Mouse (Mus musculus) heart, postnatal 4 days (tissue): Measurements from ENCODE around the gene Zfp961. TPM values are rescaled to one million over a fixed set of nuclear protein-coding genes. Genes with fewer than 3 reads are reported as not detected.
"Not testable (repeated sequence)": the region's sequence is repeated elsewhere in the genome, so short reads cannot be mapped to it uniquely, and the experiment has no call there.

Experiments
- DNase-seq: peaks from one replicate; pipeline ENCODE4 v3.0.0; 2021
- total RNA-seq, 2 experiments: library from RNA; stranded (reverse); gene quantifications; 2 replicates each; pipeline ENCODE4 v1.2.3; 2021

Gene Zfp961
- total RNA-seq, 2 experiments from 2014 or later, result 8.8 to 12.3 TPM

- no peak for DNase-seq
Measured at GRCm38 (mm10) chr8:71964051-71964450, 13.2 kb downstream of the Zfp961 start.

GRCm38 (mm10) chr8:71965166-71965565, 14.3 kb downstream of the Zfp961 start:
- no peak for DNase-seq

- DNase-seq, result no peak
Measured at GRCm38 (mm10) chr8:71966411-71966810, 15.6 kb downstream of the Zfp961 start.

DNA sequence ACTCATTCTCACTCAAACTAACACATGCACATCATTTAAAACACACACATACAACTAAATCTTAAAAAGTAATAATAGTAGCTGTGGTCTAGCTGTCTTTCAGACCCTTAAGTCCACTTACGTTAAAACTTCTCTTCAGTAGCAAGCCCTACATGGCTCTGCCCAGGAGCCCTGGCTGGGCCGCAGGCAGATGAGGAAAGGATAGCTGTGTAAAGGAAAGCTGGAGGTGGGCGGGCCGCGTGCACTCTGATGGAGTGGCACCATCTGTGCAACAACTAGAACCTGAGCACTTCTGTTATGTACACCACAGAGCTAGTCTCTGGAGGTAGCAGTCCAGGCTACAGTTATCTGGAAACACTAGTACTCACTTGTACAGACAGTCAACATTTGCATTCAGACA, 16.4 kb downstream of the Zfp961 start:
- DNase-seq, result no peak

GRCm38 (mm10) chr8:71968100-71968499, 17.3 kb downstream of the Zfp961 start:
- DNase-seq, result no peak

- DNase-seq, result no peak
Measured at GRCm38 (mm10) chr8:71968636-71969035, 17.8 kb downstream of the Zfp961 start.

- DNase-seq, result peak; percentile 33
Measured at GRCm38 (mm10) chr8:71971945-71972344, 21.1 kb downstream of the Zfp961 start.

DNA sequence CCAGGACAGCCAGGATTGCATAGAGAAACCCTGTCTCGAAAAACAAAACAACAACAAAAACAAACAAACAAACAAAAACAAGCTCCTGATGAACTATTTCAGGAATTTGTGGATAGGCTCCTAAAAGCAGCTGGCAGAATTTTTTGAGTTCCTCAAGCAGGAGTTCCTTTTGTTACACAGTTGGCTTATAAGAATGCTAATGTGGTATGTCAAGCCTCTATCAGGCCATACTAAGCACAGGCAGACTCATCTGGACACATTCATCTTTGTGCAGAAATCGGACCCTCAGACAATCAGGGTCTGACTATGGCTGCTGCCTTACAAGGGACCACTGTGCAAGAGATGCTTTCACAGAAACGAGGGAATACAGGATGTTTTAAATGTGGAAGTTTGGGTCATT, 23.4 kb downstream of the Zfp961 start:
- no peak for DNase-seq

DNA sequence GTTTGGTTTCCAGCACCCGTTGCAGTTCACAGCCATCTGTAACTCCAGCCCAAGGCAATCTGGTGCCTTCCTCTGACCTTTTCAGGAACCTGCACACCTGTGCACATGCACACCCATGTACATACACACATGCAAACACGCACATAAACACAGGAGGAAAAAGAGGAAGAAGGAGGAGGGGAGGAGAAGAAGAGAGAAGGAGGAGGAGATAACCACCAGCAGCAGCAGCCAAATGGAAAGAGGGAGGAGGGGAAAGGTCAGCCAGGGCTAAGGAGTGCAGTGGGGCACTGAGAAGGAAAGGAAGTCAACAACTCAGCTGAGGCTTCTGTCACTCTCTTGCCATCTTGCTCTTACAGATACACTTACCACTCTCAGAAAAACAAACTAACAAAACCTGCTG, 30.2 kb downstream of the Zfp961 start:
- DNase-seq, result no peak

GRCm38 (mm10) chr8:71981456-71981855, 30.6 kb downstream of the Zfp961 start:
- DNase-seq, result no peak

DNA sequence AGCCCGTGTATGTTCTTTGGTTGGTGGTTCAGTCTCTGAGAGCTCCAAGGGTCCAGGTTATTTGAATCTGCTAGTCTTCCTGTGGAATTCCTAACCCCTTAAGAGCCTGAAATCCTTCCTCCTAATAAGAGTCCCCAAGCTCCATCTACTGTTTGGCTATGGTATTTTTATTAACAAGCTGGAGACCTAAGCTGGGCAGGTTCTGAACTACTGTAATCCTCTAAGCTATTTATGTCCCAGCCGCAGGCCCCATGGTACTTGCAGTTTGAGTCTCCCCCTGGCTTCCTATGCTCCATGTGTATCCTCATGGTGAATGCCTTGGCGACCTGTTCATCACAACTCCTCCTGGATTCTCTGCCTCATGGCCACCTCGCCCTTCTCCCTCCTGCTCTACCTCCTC, 33.8 kb downstream of the Zfp961 start:
- DNase-seq, result no peak

- DNase-seq, result peak; percentile 51
Measured at GRCm38 (mm10) chr8:71988110-71988866, 37.5 kb downstream of the Zfp961 start.

DNA sequence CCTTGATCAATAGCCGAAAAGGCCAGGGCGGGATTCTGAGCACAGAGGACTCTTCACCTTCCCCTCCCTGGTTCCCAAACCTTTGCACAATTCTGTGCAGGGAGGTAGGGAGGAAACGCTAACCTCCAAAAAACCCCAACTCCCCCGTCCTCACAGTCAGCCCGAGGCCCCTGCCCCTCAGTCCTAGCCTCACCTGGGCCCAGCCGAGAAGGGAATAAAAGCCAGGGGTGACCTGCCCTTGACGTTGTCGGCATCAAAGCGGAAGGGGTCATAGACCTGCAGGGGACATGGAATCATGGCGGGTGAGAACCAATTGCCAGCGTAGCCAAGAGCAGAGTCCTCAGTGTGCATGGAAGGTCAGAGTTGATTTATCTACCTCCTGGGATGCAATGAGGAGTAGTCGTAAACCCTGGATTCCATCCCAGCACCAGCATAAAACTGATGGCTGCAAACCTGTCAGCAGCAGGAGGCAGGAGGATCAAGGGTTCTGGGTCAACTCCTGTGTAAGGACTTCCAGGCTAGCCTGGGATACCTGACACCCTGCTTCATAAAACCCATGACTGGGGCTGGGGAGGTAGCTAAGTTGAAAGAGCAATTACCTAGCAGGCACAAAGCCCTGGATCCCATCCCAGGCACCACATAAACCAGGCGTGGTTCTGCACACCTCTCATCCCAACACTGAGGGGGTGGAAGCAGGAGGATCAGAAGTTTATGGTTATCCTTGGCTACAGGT, 38.2 kb downstream of the Zfp961 start:
- DNase-seq, result no peak

GRCm38 (mm10) chr8:71999434-71999833, 48.6 kb downstream of the Zfp961 start:
- no peak for DNase-seq

DNA sequence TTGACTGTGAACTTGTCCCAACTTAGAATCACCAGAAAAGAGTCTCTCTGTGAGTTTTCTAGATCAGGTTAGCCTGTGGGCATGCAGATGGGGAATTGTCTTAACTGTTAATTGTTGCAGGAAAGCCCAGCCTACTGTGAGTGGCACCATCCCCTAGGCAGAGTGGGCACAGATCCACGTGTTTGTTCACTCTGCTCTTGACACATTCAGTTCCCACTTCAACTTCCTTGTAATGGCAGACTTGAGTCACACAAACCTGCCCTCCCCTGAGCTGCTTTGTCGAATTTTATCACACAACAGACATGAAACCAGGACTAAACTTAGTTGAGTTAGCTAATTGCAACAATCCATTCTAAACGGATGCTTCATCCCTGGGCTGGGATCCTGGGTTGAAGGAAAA, 49.4 kb downstream of the Zfp961 start:
- DNase-seq, result no peak

DNA sequence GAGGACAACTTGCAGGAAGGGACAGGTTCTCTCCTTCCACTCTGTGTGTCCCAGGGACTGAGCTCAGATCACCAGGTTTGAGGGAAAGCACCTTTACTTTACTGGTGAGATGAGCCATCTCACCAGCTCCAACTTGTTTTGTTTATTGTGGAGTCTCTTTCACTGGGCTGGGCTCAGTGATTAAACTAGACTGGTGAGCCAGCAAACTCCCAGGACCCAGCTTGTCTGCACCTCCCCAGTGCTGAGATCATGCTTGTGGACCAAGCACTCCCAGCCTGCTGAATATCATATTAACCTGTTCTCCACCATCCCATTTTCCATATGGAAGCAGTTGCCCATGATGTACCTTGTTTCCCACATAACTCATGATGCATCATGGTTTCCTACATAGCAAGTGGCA, 52.1 kb downstream of the Zfp961 start:
- no peak for DNase-seq

DNA sequence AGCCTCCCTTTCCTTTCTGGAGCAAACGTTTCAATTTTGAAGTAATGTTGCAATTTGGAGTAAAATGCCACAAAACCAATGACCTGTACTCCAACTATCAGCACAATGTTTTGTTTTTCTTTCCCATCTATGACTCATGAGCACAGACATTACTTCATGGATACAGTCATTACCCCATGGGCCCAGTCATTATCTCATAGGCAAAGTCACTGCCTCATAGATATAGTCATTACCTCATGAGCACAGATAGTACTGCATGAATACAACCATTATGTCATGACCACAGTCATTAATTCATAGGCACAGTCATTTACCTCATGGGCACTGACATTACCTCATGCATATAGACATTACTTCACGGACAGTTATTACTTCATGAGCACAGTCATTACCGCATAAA, 55.1 kb downstream of the Zfp961 start:
- DNase-seq, result no peak

DNA sequence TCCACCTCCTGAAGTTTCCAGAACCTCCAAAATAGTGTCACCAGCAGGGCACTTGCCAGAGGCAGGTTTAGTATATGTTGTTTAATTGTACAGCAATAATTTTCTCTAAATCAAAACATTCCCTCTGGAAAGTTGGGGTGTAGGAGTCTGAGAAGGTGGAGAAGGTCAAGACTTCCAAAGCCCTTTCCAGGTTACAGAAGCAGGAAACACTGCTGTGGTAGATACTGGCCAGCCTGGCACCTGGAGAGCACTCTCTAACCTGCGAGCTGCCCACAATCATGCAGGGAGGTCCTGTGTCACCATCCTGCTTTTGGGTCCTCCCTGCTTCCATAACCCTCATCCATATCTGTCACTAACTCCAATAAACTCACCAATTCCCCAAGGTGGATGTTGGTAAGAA, 55.9 kb downstream of the Zfp961 start:
- DNase-seq, result no peak

GRCm38 (mm10) chr8:72008134-72008641, 57.4 kb downstream of the Zfp961 start:
- no peak for DNase-seq

GRCm38 (mm10) chr8:72009473-72009872, 58.6 kb downstream of the Zfp961 start, which contains the start of gene Cyp4f18:
Cyp4f18 (minus strand) TSS chr8:72009626.
- DNase-seq, result no peak

DNA sequence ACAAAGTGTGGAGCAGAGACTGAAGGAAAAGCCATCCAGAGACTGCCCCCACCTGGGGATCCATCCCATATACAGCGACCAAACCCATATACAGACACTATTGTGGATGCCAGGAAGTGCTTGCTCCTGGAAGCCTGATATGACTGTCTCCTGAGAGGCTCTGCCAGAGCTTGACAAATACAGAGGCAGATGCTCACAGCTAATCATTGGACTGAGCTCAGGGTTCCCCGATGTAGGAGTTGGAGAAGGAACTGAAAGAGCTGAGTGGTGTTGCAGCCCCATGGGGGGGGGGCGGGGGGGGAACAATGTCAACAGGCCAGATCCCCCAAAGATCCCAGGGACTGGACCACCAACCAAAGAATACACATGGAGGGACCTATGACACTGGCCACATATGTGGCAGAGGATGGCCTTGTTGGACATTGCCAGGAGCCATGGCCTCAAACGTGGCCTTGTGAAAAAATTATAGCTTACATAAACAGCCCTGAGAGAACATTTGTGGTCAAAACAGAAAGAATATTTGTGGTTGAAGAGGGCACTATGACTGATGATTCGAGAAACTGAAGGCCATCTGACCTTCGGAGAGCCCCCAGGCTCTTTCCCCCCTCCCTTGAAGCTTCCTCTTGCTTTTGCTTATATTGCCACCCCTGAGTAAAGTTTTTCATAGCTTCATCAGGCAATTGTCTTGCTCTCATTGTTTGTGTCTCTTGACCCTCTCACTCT, 62.8 kb downstream of the Zfp961 start:
- not testable (repeated sequence) for DNase-seq

- not testable (repeated sequence) for DNase-seq
Measured at GRCm38 (mm10) chr8:72017339-72017738, 66.5 kb downstream of the Zfp961 start.

DNA sequence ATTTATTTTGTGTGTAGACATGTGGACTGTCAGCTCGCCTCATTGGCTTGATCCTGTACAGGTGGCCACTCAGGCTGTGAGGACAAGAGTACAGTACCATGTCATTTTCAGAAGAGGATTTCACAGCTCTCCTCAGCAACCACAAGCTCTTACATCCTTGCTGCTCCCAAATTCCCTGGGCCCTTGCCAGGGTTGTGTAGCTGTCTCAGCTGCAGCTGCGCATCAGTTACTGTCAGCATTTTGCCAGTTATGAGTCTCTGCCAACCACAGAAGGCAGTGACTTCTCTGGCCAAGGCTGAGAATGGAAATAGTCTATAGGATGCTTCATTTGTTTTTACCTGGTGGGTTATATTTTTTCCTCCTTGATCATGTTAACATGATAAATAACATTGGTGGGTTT, 67.3 kb downstream of the Zfp961 start:
- no peak for DNase-seq
